Mouse (Mus musculus) macrophage (primary cell): ENCODE data around the gene Olfr1265. TPM values are rescaled to one million over a fixed set of nuclear protein-coding genes. Genes with fewer than 3 reads are reported as not detected.

Experiments
- H3K27ac ChIP-seq: fragments of 350-480 bp; formaldehyde crosslinking; 2 replicates; pipeline ENCODE4 v1.9.0; 2021
- H3K36me3 ChIP-seq: fragments of 350-480 bp; formaldehyde crosslinking; 2 replicates; pipeline ENCODE4 v1.9.0; 2021; ENCODE audit errors: inconsistent target
- H3K4me3 ChIP-seq: fragments of 350-480 bp; formaldehyde crosslinking; 2 replicates; pipeline ENCODE4 v1.9.0; 2021; ENCODE audit errors: inconsistent target
- H3K79me2 ChIP-seq: fragments of 350-480 bp; formaldehyde crosslinking; 2 replicates; pipeline ENCODE4 v1.9.0; 2021; ENCODE audit errors: inconsistent target
- WGBS: methylation state at CpG from one replicate; pipeline ENCODE4 v1.1.7; 2026; ENCODE audit warnings: inconsistent platforms; ENCODE audit not compliant: missing documents; 5-methylcytosine and 5-hydroxymethylcytosine counted together
- polyA plus RNA-seq: library from polyadenylated mRNA; stranded (reverse); fragments of 250-400 nt; gene quantifications from 3 replicates; pipeline ENCODE4 v1.2.4, GENCODE M21; 2018; ENCODE audit warnings: inconsistent platforms
- total RNA-seq, 78 experiments: library from RNA; depleted of rRNA; stranded (reverse); fragments of 250-400 nt; gene quantifications; 1 replicate in 9 of 78; 2 replicates in 24 of 78; 3 replicates in 43 of 78; 4 replicates in 2 of 78; pipeline ENCODE4 v1.2.4; 2018; ENCODE audit warnings: inconsistent platforms in 56 of 78

Gene Olfr1265
- total RNA-seq (2018; cell fraction: chromatin; rRNA removed) = not detected
- not detected for total RNA-seq (2018; cell fraction: cytosol; rRNA removed)
- not detected for total RNA-seq (2018; cell fraction: nucleus; rRNA removed)
- polyA plus RNA-seq = not detected in 3 replicates

GRCm38 (mm10) chr2:90035037-90035436 is at the start of gene Olfr1265:
Gene Olfr1265 (plus strand): TSS chr2:90035337.
- H3K79me2 ChIP-seq = no peaks in the 10 kb centered on the region
- H3K4me3 ChIP-seq = no peak within 1 kb of the TSS

DNA sequence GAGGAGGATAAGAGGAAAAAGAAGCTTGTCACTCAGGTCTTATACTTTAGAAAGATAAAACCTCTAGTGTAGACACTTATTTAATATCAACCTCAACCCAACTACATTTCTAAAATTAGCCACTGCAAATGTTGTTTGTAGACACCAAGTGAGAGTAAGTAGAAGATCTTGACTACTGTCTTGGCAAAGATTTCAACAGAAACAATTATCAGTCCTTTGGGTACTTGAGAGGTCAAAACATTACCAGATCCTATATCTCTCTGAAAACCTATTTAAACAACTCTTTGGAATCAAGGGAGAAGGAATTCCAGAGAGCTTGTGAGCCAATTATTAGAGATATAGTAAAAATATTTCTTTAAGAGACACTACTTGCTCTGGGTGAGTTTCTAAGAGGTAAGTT is 44.2 kb upstream of the Olfr1265 start, which contains the start of gene Olfr1261:
Gene Olfr1261, plus strand, starts transcription at position 301 of the 400 bp plus-strand sequence.
- H3K36me3 ChIP-seq = no peaks in the 10 kb centered on the region
- H3K27ac ChIP-seq = no peak within 1 kb of the TSS
- no peaks in the 10 kb centered on the region for H3K79me2 ChIP-seq

More at GRCm38 (mm10) chr2:90035037-90035436, at the start of gene Olfr1265:
- Histone ChIP-seq H3K36me3 (no peaks in the 10 kb centered on the region), H3K27ac (no peak within 1 kb of the TSS)

GRCm38 (mm10) chr2:89999845-90000244 is 35.3 kb upstream of the Olfr1265 start, which contains the start of gene Olfr1262:
Gene Olfr1262 (plus strand): TSS chr2:90000145.
- H3K36me3 ChIP-seq = no peaks in the 10 kb centered on the region
- no peak within 1 kb of the TSS for H3K27ac ChIP-seq
- H3K4me3 ChIP-seq = no peak within 1 kb of the TSS
- no peaks in the 10 kb centered on the region for H3K79me2 ChIP-seq

More for the DNA sequence above, 44.2 kb upstream of the Olfr1265 start, which contains the start of gene Olfr1261:
- H3K4me3 ChIP-seq = no peak within 1 kb of the TSS

DNA sequence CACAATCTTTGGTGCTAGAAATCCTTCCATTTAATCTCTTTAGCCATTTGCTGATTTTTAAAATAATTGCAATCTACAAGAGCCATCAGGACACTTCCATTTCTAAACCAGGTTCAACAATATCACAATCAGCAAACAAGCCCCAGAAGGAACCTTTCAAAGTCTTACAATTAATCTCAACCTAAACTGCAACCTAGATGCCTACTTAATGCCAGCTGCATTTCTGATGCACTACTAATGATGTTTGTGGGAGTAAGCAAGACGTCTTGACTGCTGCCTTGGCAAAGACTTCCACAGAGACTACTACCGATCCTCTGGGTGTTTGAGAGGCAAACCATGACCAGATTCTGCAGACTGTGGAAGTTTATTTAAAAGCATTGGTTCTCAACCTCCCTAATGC is 23.3 kb upstream of the Olfr1265 start, which contains the start of gene Olfr1263:
Gene Olfr1263, plus strand, starts transcription at position 301 of the 400 bp plus-strand sequence.
- Histone ChIP-seq H3K79me2 (no peaks in the 10 kb centered on the region), H3K4me3 (no peak within 1 kb of the TSS), H3K36me3 (no peaks in the 10 kb centered on the region), H3K27ac (no peak within 1 kb of the TSS)
- WGBS = 84% methylated on average over 2 of the region's 2 CpGs

DNA sequence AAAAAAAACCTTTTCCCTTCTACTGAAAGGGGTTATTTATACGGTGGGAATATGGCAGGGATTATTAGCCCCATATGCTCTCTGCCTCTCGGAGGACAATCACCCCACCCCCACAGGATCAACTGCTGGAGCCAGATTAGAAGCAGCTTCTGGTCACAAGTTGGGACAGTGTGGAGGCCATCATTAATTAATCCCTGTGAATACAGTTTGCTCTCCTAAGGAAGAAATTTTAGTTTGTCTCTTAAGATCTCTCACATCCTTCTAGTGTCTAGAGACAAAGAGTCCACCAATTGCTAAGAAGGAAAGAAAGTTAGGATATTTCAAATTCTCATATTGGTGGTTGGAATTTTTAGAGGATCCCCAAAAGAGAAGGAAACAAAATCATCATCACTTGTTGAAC is 9.7 kb upstream of the Olfr1265 start, which contains the start of gene Olfr1264:
Gene Olfr1264, minus strand, starts transcription at position 101 of the 400 bp plus-strand sequence.
- no peaks in the 10 kb centered on the region for H3K36me3 ChIP-seq
- 89% methylated on average over 2 of the region's 2 CpGs for WGBS
- H3K4me3 ChIP-seq = no peak within 1 kb of the TSS
- no peaks in the 10 kb centered on the region for H3K79me2 ChIP-seq
- no peak within 1 kb of the TSS for H3K27ac ChIP-seq

GRCm38 (mm10) chr2:90063494-90063893 is 28.4 kb downstream of the Olfr1265 start, which contains the start of gene Olfr140:
Gene Olfr140 (minus strand): TSS chr2:90063594.
- Histone ChIP-seq H3K4me3 (no peak within 1 kb of the TSS), H3K79me2 (no peaks in the 10 kb centered on the region), H3K36me3 (no peaks in the 10 kb centered on the region), H3K27ac (no peak within 1 kb of the TSS)

- H3K27ac ChIP-seq = no peak overlapping the region
- no peaks in the 10 kb centered on the region for H3K79me2 ChIP-seq
- no peak overlapping the region for H3K4me3 ChIP-seq
- 71% methylated on average over 2 of the region's 2 CpGs for WGBS
- no peaks in the 10 kb centered on the region for H3K36me3 ChIP-seq
Observed at GRCm38 (mm10) chr2:90070065-90070464, 34.9 kb downstream of the Olfr1265 start.

Other genes starting within 250 kb of the Olfr1265 start
- not detected in 3 replicates for gene Olfr1254, start 241.7 kb upstream of the Olfr1265 start, polyA plus RNA-seq
- gene Olfr1255, start 223.3 kb upstream of the Olfr1265 start, polyA plus RNA-seq = not detected in 3 replicates
- not detected in 3 replicates for gene Olfr1256, start 193.8 kb upstream of the Olfr1265 start, polyA plus RNA-seq
- not detected in 3 replicates for gene Olfr48, start 187.1 kb upstream of the Olfr1265 start, polyA plus RNA-seq
- not detected in 3 replicates for gene Olfr1257, start 156.9 kb upstream of the Olfr1265 start, polyA plus RNA-seq
- not detected in 3 replicates for gene Olfr1258, start 108.0 kb upstream of the Olfr1265 start, polyA plus RNA-seq
- gene Olfr1259, start 86.7 kb upstream of the Olfr1265 start, polyA plus RNA-seq = not detected in 3 replicates
- gene Olfr1260, start 61.0 kb upstream of the Olfr1265 start, polyA plus RNA-seq = not detected in 3 replicates
- gene Olfr1261, start 44.1 kb upstream of the Olfr1265 start, polyA plus RNA-seq = not detected in 3 replicates
- gene Olfr1262, start 35.2 kb upstream of the Olfr1265 start, polyA plus RNA-seq = not detected in 3 replicates
- gene Olfr1263, start 23.2 kb upstream of the Olfr1265 start, polyA plus RNA-seq = not detected in 3 replicates
- not detected in 3 replicates for gene Olfr1264, start 9.8 kb upstream of the Olfr1265 start, polyA plus RNA-seq
- gene Olfr140, start 28.3 kb downstream of the Olfr1265 start, polyA plus RNA-seq = not detected in 3 replicates
- not detected in 3 replicates for gene Olfr1269, start 86.1 kb downstream of the Olfr1265 start, polyA plus RNA-seq
- gene Olfr32, start 107.0 kb downstream of the Olfr1265 start, polyA plus RNA-seq = not detected in 3 replicates
- gene Olfr1270, start 117.8 kb downstream of the Olfr1265 start, polyA plus RNA-seq = not detected in 3 replicates
- gene Olfr1506, start 189.2 kb downstream of the Olfr1265 start, polyA plus RNA-seq = not detected in 3 replicates
- gene Olfr142, start 222.3 kb downstream of the Olfr1265 start, polyA plus RNA-seq = not detected in 3 replicates
- not detected in 3 replicates for gene Olfr1271, start 235.7 kb downstream of the Olfr1265 start, polyA plus RNA-seq